Mouse (Mus musculus) liver, embryonic 14.5 days (tissue): ENCODE results near the gene Hsd17b12. TPM values are rescaled to one million over a fixed set of nuclear protein-coding genes. Genes with fewer than 3 reads are reported as not detected.
A peak's percentile ranks its signal among the peaks of the same experiment; 100 is the strongest.

Source experiments
- ATAC-seq: fragments of 200-750 bp; cut with Nextera tagmentation; 2 replicates; pipeline ENCODE4 v1.8.0; 2017; ENCODE audit warnings: moderate number of reproducible peaks, mild to moderate bottlenecking, moderate library complexity; ENCODE audit not compliant: insufficient read depth
- DNase-seq, 3 experiments: peaks; one replicate each; pipeline ENCODE4 v3.0.0-alpha.2; 2012 to 2013; ENCODE audit warnings: low read depth in 3 of 3, low spot score in 3 of 3
- H3K27ac ChIP-seq: fragments of 300-500 bp; sonication (generic); 2 replicates; pipeline ENCODE4 v1.5.1; 2014; ENCODE audit warnings: moderate library complexity, mild to moderate bottlenecking, control low read depth, inconsistent platforms
- H3K27me3 ChIP-seq: fragments of 300-500 bp; sonication (generic); 2 replicates; pipeline ENCODE4 v1.6.1; 2014; ENCODE audit warnings: mild to moderate bottlenecking, low read length, moderate library complexity; ENCODE audit not compliant: control insufficient read depth, insufficient read depth
- H3K36me3 ChIP-seq: fragments of 300-500 bp; sonication (generic); replicated peaks from 2 replicates; pipeline ENCODE4 v1.6.1; 2014; ENCODE audit warnings: low read depth; ENCODE audit not compliant: control insufficient read depth, insufficient read depth
- H3K4me1 ChIP-seq, 2 experiments: fragments of 200-500 bp in 1 of 2; fragments of 300-500 bp in 1 of 2; sonication (generic) in 1 of 2; replicated peaks; 2 replicates each; pipeline ENCODE4 v1.6.1; 2012 to 2014; ENCODE audit warnings: antibody characterized with exemption in 1 of 2, inconsistent platforms in 1 of 2, low read length in 1 of 2; ENCODE audit not compliant: control insufficient read depth in 2 of 2, insufficient read depth in 2 of 2
- H3K4me2 ChIP-seq: fragments of 300-500 bp; sonication (generic); 2 replicates; pipeline ENCODE4 v1.6.1; 2014; ENCODE audit warnings: low read depth, mild to moderate bottlenecking, control low read depth, moderate library complexity
- H3K4me3 ChIP-seq, 2 experiments: fragments of 200-500 bp in 1 of 2; fragments of 300-500 bp in 1 of 2; sonication (generic) in 1 of 2; 2 replicates each; pipeline ENCODE4 v1.5.1; 2012 to 2014; ENCODE audit warnings: low read depth in 2 of 2, low read length in 2 of 2, mild to moderate bottlenecking in 2 of 2, control low read depth in 1 of 2, inconsistent platforms in 1 of 2, moderate library complexity in 1 of 2; ENCODE audit not compliant: insufficient read depth in 1 of 2
- H3K9ac ChIP-seq: fragments of 300-500 bp; sonication (generic); replicated peaks from 2 replicates; pipeline ENCODE4 v1.6.1; 2014; ENCODE audit warnings: mild to moderate bottlenecking, control low read depth, moderate library complexity
- H3K9me3 ChIP-seq: fragments of 300-500 bp; sonication (generic); 2 replicates; pipeline ENCODE4 v1.6.1; 2016; ENCODE audit warnings: low read length, mixed read lengths; ENCODE audit not compliant: control insufficient read depth
- CTCF ChIP-seq: IDR thresholded peaks from 2 replicates; pipeline ENCODE4 v1.5.1; 2016; ENCODE audit warnings: antibody characterized with exemption, low read depth, control low read depth
- EP300 ChIP-seq: IDR thresholded peaks from 2 replicates; pipeline ENCODE4 v1.6.1; 2016; ENCODE audit warnings: antibody characterized with exemption, low read depth
- WGBS: fragments of 180-500 bp; shearing (Covaris S2); extraction: QIAGEN DNeasy Blood & Tissue Kit; methylation state at CpG from one replicate; pipeline ENCODE4 v1.1.7; 2014; ENCODE audit not compliant: insufficient replicate concordance; 5-methylcytosine and 5-hydroxymethylcytosine counted together
- polyA plus RNA-seq, 2 experiments: library from polyadenylated mRNA; depleted of rRNA in 1 of 2; stranded (reverse) in 1 of 2; unstranded in 1 of 2; fragments of >200 nt; fragmentation: Nextera tagmentation in 1 of 2; extraction: Ambion mirVana in 1 of 2; gene quantifications; 2 replicates each; pipeline versions ENCODE4 v1.2.1 to v1.2.3; 2012 to 2014

Gene Hsd17b12
- polyA plus RNA-seq, 2 experiments: 31.7 to 61.9 TPM

DNA sequence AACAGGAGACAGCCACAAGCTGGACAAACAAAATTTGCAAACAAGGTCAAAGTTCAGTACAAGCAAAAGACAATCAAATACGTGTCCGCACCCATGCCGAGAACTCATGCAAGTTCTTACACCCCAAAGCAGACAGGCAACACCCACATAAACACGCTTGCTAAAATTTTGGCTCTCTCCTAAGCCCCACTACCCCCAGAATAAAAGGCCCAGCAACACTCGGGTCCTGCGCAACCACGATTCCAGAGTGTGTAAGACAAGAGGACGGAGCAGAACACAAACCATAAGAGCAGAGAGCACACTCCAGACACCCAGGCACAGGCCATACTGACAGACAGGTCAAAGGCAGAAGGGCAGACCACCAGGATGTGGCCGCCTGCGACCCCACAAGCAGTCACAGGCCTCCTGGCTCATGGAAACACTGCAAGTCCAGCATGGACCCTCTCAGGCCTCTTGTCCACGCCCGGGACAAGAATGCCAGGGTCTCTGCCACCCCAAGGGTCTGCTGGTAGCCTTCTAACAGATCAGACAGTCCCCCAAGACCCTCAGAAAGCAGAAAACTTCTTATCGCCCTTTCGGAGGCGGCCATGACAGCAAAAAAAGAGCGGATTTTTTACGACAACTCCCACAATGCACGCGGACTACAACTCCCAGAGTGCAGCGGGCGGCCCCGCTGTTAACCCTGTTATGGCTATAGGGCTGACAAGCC, 20.7 kb upstream of the Hsd17b12 start:
- Histone ChIP-seq H3K4me1 (peaks cover 5 to 8% of the 10 kb centered on the region in 2 experiments), H3K9me3 (no peaks in the 10 kb centered on the region), H3K27ac (peak overlapping the region; percentile 27), H3K36me3 (no peaks in the 10 kb centered on the region), H3K4me3 (peak overlapping the region; percentile 90 to 96), H3K4me2 (peak overlapping the region; percentile 82), H3K27me3 (no peaks in the 10 kb centered on the region; the same call in 1 of the 2 replicates), H3K9ac (peak overlapping the region; percentile 97)
- DNase-seq (peak; percentile 72 to 76 (median 75)), ATAC-seq (peak; percentile 94)
- 1% methylated on average over 22 of the region's 22 CpGs for WGBS
- TF ChIP-seq CTCF: no peak
- no peak for TF ChIP-seq EP300

GRCm38 (mm10) chr2:94177294-94177693, 19.5 kb upstream of the Hsd17b12 start:
- peak overlapping the region in 1 of 2 experiments; percentile 90; a peak in 2 of 4 replicates for H3K4me3 ChIP-seq
- no peaks in the 10 kb centered on the region for H3K36me3 ChIP-seq
- H3K4me2 ChIP-seq: peak overlapping the region; percentile 82
- DNase-seq (no peak), ATAC-seq (no peak)
- no peaks in the 10 kb centered on the region for H3K27me3 ChIP-seq
- TF ChIP-seq EP300: no peak
- TF ChIP-seq CTCF: no peak
- H3K9ac ChIP-seq: no peak overlapping the region
- peaks cover 5 to 8% of the 10 kb centered on the region in 2 experiments for H3K4me1 ChIP-seq
- H3K27ac ChIP-seq: no peak overlapping the region
- no peaks in the 10 kb centered on the region for H3K9me3 ChIP-seq
- WGBS: 65% methylated on average over 6 of the region's 6 CpGs

- Histone ChIP-seq H3K4me2 (no peak overlapping the region), H3K4me3 (no peak overlapping the region), H3K27ac (no peak overlapping the region), H3K4me1 (peaks cover 5 to 8% of the 10 kb centered on the region in 2 experiments), H3K9ac (no peak overlapping the region), H3K9me3 (no peaks in the 10 kb centered on the region), H3K36me3 (no peaks in the 10 kb centered on the region), H3K27me3 (no peaks in the 10 kb centered on the region)
- TF ChIP-seq CTCF (no peak), EP300 (no peak)
- ATAC-seq: no peak
- DNase-seq: no peak
- WGBS: 68% methylated on average over 3 of the region's 3 CpGs
These were observed 18.6 kb upstream of the Hsd17b12 start for GRCm38 (mm10) chr2:94176381-94176780.

DNA sequence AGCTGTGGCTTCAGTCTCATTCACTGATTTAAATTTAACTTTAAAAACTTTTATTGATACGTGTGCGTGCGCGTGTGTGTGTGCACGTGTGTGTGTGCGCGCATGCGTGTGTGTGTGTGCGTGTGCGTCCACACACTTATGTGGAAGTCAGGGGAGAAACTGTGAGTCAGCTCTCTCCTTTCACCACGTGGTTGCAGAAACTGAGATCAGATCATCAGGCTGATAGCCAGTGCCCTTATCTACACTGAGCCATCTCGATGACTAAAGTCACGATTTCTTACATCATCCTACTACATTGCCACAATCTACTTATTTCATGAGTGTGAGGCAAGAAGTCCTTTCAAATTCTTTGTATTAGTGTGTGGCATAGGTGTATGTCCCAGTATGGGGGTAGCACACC, 15.8 kb upstream of the Hsd17b12 start:
- DNase-seq (no peak), ATAC-seq (no peak)
- H3K4me3 ChIP-seq: no peak overlapping the region
- H3K4me1 ChIP-seq: peaks cover 5 to 8% of the 10 kb centered on the region in 2 experiments
- no peak overlapping the region for H3K9ac ChIP-seq
- H3K27me3 ChIP-seq: no peaks in the 10 kb centered on the region
- no peaks in the 10 kb centered on the region for H3K36me3 ChIP-seq
- no peak overlapping the region for H3K4me2 ChIP-seq
- H3K9me3 ChIP-seq: no peaks in the 10 kb centered on the region
- 83% methylated on average over 13 of the region's 13 CpGs for WGBS
- no peak overlapping the region for H3K27ac ChIP-seq
- no peak for TF ChIP-seq CTCF
- TF ChIP-seq EP300: no peak

- DNase-seq (no peak), ATAC-seq (no peak)
- Histone ChIP-seq H3K9me3 (no peaks in the 10 kb centered on the region), H3K27me3 (no peaks in the 10 kb centered on the region), H3K9ac (no peak overlapping the region), H3K4me1 (peaks cover 2% of the 10 kb centered on the region in 2 experiments; a peak in 2 of 4 replicates), H3K36me3 (no peaks in the 10 kb centered on the region), H3K4me2 (no peak overlapping the region), H3K4me3 (no peak overlapping the region), H3K27ac (no peak overlapping the region)
- 44% methylated on average over 2 of the region's 2 CpGs for WGBS
- no peak for TF ChIP-seq CTCF
- no peak for TF ChIP-seq EP300
These were observed 5.4 kb upstream of the Hsd17b12 start for GRCm38 (mm10) chr2:94163207-94163606.
